Mouse (Mus musculus): ENCODE measurements around the gene Tbce. TPM values are rescaled to one million over a fixed set of nuclear protein-coding genes. Genes with fewer than 3 reads are reported as not detected.

The Tbce gene
- 57.0 TPM for polyA plus RNA-seq (2014; fragmentation: Illumina TruSeq; extraction: RNeasy Lipid Tissue Mini Kit (QIAGEN cat#74804); ENCODE audit: low read depth, low replicate concordance)

GRCm38 (mm10) chr13:14039292-14039965, at the start of gene Tbce:
Gene Tbce (minus strand): TSS chr13:14039638.

GRCm38 (mm10) chr13:14063013-14063941, 23.8 kb upstream of the Tbce start, which contains the start of the genes Arid4b and Ggps1:
Gene Arid4b (plus strand): TSS chr13:14063232.
Gene Ggps1 (minus strand): TSS chr13:14063488.

GRCm38 (mm10) chr13:13953874-13954832, 85.3 kb downstream of the Tbce start, which contains the start of gene B3galnt2:
Gene B3galnt2 (plus strand): TSS chr13:13954469.

Other genes starting within 250 kb of the Tbce start
- gene B3galnt2, start 85.2 kb downstream of the Tbce start, polyA plus RNA-seq (2014; fragmentation: Illumina TruSeq; extraction: RNeasy Lipid Tissue Mini Kit (QIAGEN cat#74804); ENCODE audit: low read depth, low replicate concordance), result 25.7 TPM
- 18.7 TPM for gene Arid4b, start 23.6 kb upstream of the Tbce start, polyA plus RNA-seq (2014; fragmentation: Illumina TruSeq; extraction: RNeasy Lipid Tissue Mini Kit (QIAGEN cat#74804); ENCODE audit: low read depth, low replicate concordance)
- 17.9 TPM for gene Ggps1, start 23.9 kb upstream of the Tbce start, polyA plus RNA-seq (2014; fragmentation: Illumina TruSeq; extraction: RNeasy Lipid Tissue Mini Kit (QIAGEN cat#74804); ENCODE audit: low read depth, low replicate concordance)

Measured in liver, adult 10 weeks (tissue).